28 mouse cellular contexts compared by ENCODE assay signal in the genomic region with DNA sequence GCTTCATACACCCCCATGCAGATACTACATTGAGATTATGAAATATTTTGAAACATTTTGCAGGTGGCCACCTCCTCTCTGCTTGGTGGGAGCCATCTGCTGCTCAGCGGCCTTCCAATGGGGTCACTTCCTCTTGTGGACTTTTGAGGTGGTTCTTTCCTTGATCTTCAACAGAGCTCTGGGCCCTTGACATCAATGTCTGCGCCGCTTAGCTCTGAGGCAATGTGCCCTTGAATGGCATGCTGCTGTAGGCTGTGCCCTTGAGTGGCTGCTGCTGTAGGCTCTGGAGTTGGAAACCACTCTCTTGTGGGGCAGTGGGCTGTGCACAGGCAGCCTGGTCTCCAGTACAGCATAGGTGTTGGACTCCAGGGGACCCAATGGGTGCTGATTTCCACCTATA.
"Had no signal": no experiment of that assay in that cellular context is flagged by ENCODE, and none has a peak within 500 bp of the region (broad histone marks: within the 10 kb centered on the region; RNA-seq: fewer than 3 reads in every experiment).

No protein-coding gene starts in this region.

- H3K4me3 ChIP-seq: gastrocnemius, adult 2 months; heart, adult 2 months; heart, embryonic 13.5 days; heart, embryonic 15.5 days; hindbrain, embryonic 12.5 days; intestine, embryonic 15.5 days; layer of hippocampus, adult 2 months; left cerebral cortex, adult 2 months; limb, embryonic 10.5 days; limb, embryonic 12.5 days; liver, embryonic 13.5 days; liver, embryonic 15.5 days had no signal

- ATAC-seq: hindbrain, embryonic 16.5 days; inflammation-experienced regulatory T-cells, adult 6 months; intestine, embryonic 15.5 days; intestine, postnatal 0 days; liver, postnatal 0 days had no signal

- H3K9me3 ChIP-seq: heart, embryonic 15.5 days; hindbrain, embryonic 12.5 days; intestine, embryonic 15.5 days; limb, embryonic 10.5 days; liver, embryonic 15.5 days had no signal

- DNase-seq: gastrocnemius, adult 2 months; gastrocnemius, postnatal 10 days; gastrocnemius, postnatal 25 days; heart, adult 11 months; heart, adult 2 months; heart, postnatal 14 days; heart, postnatal 36 days; kidney, adult 18-20 months; kidney, adult 8-10 months; kidney, postnatal 10 days; kidney, postnatal 25 days; kidney, postnatal 4 days; liver; liver, embryonic 13.5 days; liver, postnatal 0 days had no signal

- H3K27me3 ChIP-seq: heart, embryonic 13.5 days; heart, embryonic 15.5 days; hindbrain, embryonic 12.5 days; intestine, embryonic 15.5 days; limb, embryonic 12.5 days; liver, embryonic 13.5 days; liver, embryonic 15.5 days had no signal

- H3K27ac ChIP-seq: gastrocnemius, adult 2 months; heart, adult 2 months; heart, embryonic 13.5 days; heart, embryonic 15.5 days; hindbrain, embryonic 12.5 days; hindbrain, embryonic 14.5 days; intestine, embryonic 15.5 days; layer of hippocampus, adult 2 months; left cerebral cortex, adult 2 months; limb, embryonic 10.5 days; limb, embryonic 12.5 days; liver, embryonic 13.5 days; liver, embryonic 15.5 days had no signal

- H3K4me1 ChIP-seq: heart, embryonic 13.5 days; heart, embryonic 15.5 days; hindbrain, embryonic 12.5 days; limb, embryonic 10.5 days had no signal
